Mouse (Mus musculus): Measurements from ENCODE around the gene Tmem147. TPM values are rescaled to one million over a fixed set of nuclear protein-coding genes. Genes with fewer than 3 reads are reported as not detected.

The Tmem147 gene
- polyA plus RNA-seq, 1 experiment from 2014 or later = 151 TPM

Other genes starting within 250 kb of the Tmem147 start
- gene Prodh2, start 235.9 kb downstream of the Tmem147 start, polyA plus RNA-seq (2016; fragmentation: Nextera tagmentation; extraction: Ambion mirVana) = 0.28 TPM in 1 of 2 replicates, not detected in the other
- 24.8 and 25.2 TPM in 2 replicates for gene Arhgap33, start 194.5 kb downstream of the Tmem147 start, polyA plus RNA-seq (2016; fragmentation: Nextera tagmentation; extraction: Ambion mirVana)
- gene Hspb6, start 177.4 kb downstream of the Tmem147 start, polyA plus RNA-seq (2016; fragmentation: Nextera tagmentation; extraction: Ambion mirVana) = 4.1 and 5.6 TPM in 2 replicates
- 17.7 TPM in 2 replicates for gene Proser3, start 177.2 kb downstream of the Tmem147 start, polyA plus RNA-seq (2016; fragmentation: Nextera tagmentation; extraction: Ambion mirVana)
- 42.5 and 45.2 TPM in 2 replicates for gene Lin37, start 169.7 kb downstream of the Tmem147 start, polyA plus RNA-seq (2016; fragmentation: Nextera tagmentation; extraction: Ambion mirVana)
- 91.5 and 94.9 TPM in 2 replicates for gene U2af1l4, start 166.2 kb downstream of the Tmem147 start, polyA plus RNA-seq (2016; fragmentation: Nextera tagmentation; extraction: Ambion mirVana)
- gene Gm49396, start 166.2 kb downstream of the Tmem147 start, polyA plus RNA-seq (2016; fragmentation: Nextera tagmentation; extraction: Ambion mirVana) = 14.2 and 15.3 TPM in 2 replicates
- 112 and 118 TPM in 2 replicates for gene Psenen, start 165.9 kb downstream of the Tmem147 start, polyA plus RNA-seq (2016; fragmentation: Nextera tagmentation; extraction: Ambion mirVana)
- 2.8 and 4.6 TPM in 2 replicates for gene Igflr1, start 164.1 kb downstream of the Tmem147 start, polyA plus RNA-seq (2016; fragmentation: Nextera tagmentation; extraction: Ambion mirVana)
- 8.9 and 10.2 TPM in 2 replicates for gene Kmt2b, start 140.8 kb downstream of the Tmem147 start, polyA plus RNA-seq (2016; fragmentation: Nextera tagmentation; extraction: Ambion mirVana)
- gene Zbtb32, start 130.6 kb downstream of the Tmem147 start, polyA plus RNA-seq (2016; fragmentation: Nextera tagmentation; extraction: Ambion mirVana) = 0.41 TPM in 1 of 2 replicates, not detected in the other
- 0.54 and 1.0 TPM in 2 replicates for gene Upk1a, start 116.7 kb downstream of the Tmem147 start, polyA plus RNA-seq (2016; fragmentation: Nextera tagmentation; extraction: Ambion mirVana)
- gene Cox6b1, start 103.4 kb downstream of the Tmem147 start, polyA plus RNA-seq (2016; fragmentation: Nextera tagmentation; extraction: Ambion mirVana) = 776 and 799 TPM in 2 replicates
- gene Etv2, start 93.7 kb downstream of the Tmem147 start, polyA plus RNA-seq (2016; fragmentation: Nextera tagmentation; extraction: Ambion mirVana) = 0.47 and 0.87 TPM in 2 replicates
- 134 and 139 TPM in 2 replicates for gene Rbm42, start 79.2 kb downstream of the Tmem147 start, polyA plus RNA-seq (2016; fragmentation: Nextera tagmentation; extraction: Ambion mirVana)
- 79.6 and 80.3 TPM in 2 replicates for gene Haus5, start 64.5 kb downstream of the Tmem147 start, polyA plus RNA-seq (2016; fragmentation: Nextera tagmentation; extraction: Ambion mirVana)
- not detected in 2 replicates for gene Pmis2, start 57.9 kb downstream of the Tmem147 start, polyA plus RNA-seq (2016; fragmentation: Nextera tagmentation; extraction: Ambion mirVana)
- gene 2200002J24Rik, start 30.6 kb downstream of the Tmem147 start, polyA plus RNA-seq (2016; fragmentation: Nextera tagmentation; extraction: Ambion mirVana) = not detected in 2 replicates
- 0.53 and 0.77 TPM in 2 replicates for gene Atp4a, start 17.3 kb downstream of the Tmem147 start, polyA plus RNA-seq (2016; fragmentation: Nextera tagmentation; extraction: Ambion mirVana)
- gene Gapdhs, start 14.1 kb upstream of the Tmem147 start, polyA plus RNA-seq (2016; fragmentation: Nextera tagmentation; extraction: Ambion mirVana) = 0.36 and 0.59 TPM in 2 replicates
- 0.68 and 1.0 TPM in 2 replicates for gene Sbsn, start 21.9 kb upstream of the Tmem147 start, polyA plus RNA-seq (2016; fragmentation: Nextera tagmentation; extraction: Ambion mirVana)
- not detected in 2 replicates for gene Dmkn, start 34.2 kb upstream of the Tmem147 start, polyA plus RNA-seq (2016; fragmentation: Nextera tagmentation; extraction: Ambion mirVana)
- gene Krtdap, start 58.4 kb upstream of the Tmem147 start, polyA plus RNA-seq (2016; fragmentation: Nextera tagmentation; extraction: Ambion mirVana) = not detected in 2 replicates
- not detected in 2 replicates for gene Ffar2, start 94.2 kb upstream of the Tmem147 start, polyA plus RNA-seq (2016; fragmentation: Nextera tagmentation; extraction: Ambion mirVana)
- not detected in 2 replicates for gene Ffar3, start 126.6 kb upstream of the Tmem147 start, polyA plus RNA-seq (2016; fragmentation: Nextera tagmentation; extraction: Ambion mirVana)
- gene Ffar1, start 132.0 kb upstream of the Tmem147 start, polyA plus RNA-seq (2016; fragmentation: Nextera tagmentation; extraction: Ambion mirVana) = 0.05 TPM in 1 of 2 replicates, not detected in the other
- gene Cd22, start 150.8 kb upstream of the Tmem147 start, polyA plus RNA-seq (2016; fragmentation: Nextera tagmentation; extraction: Ambion mirVana) = 0.08 and 0.27 TPM in 2 replicates
- 0.32 and 0.39 TPM in 2 replicates for gene Mag, start 185.3 kb upstream of the Tmem147 start, polyA plus RNA-seq (2016; fragmentation: Nextera tagmentation; extraction: Ambion mirVana)
- gene Hamp2, start 195.1 kb upstream of the Tmem147 start, polyA plus RNA-seq (2016; fragmentation: Nextera tagmentation; extraction: Ambion mirVana) = not detected in 2 replicates
- not detected in 2 replicates for gene Hamp, start 214.5 kb upstream of the Tmem147 start, polyA plus RNA-seq (2016; fragmentation: Nextera tagmentation; extraction: Ambion mirVana)
- gene Usf2, start 227.3 kb upstream of the Tmem147 start, polyA plus RNA-seq (2016; fragmentation: Nextera tagmentation; extraction: Ambion mirVana) = 25.1 and 29.6 TPM in 2 replicates
- 33.1 and 33.4 TPM in 2 replicates for gene Lsr, start 243.9 kb upstream of the Tmem147 start, polyA plus RNA-seq (2016; fragmentation: Nextera tagmentation; extraction: Ambion mirVana)
- gene Fam187b, start 244.2 kb upstream of the Tmem147 start, polyA plus RNA-seq (2016; fragmentation: Nextera tagmentation; extraction: Ambion mirVana) = 2.9 and 3.3 TPM in 2 replicates

All from embryonic facial prominence, embryonic 10.5 days (tissue).